Mouse (Mus musculus): ENCODE data around the gene Mettl7a3. TPM values are rescaled to one million over a fixed set of nuclear protein-coding genes. Genes with fewer than 3 reads are reported as not detected.
A peak's percentile ranks its signal among the peaks of the same experiment; 100 is the strongest.
"Not testable (repeated sequence)": the region's sequence is repeated elsewhere in the genome, so short reads cannot be mapped to it uniquely, and the experiment has no call there.

Gene Mettl7a3
- polyA plus RNA-seq, 1 experiment from 2014 or later: 0.09 TPM

DNA sequence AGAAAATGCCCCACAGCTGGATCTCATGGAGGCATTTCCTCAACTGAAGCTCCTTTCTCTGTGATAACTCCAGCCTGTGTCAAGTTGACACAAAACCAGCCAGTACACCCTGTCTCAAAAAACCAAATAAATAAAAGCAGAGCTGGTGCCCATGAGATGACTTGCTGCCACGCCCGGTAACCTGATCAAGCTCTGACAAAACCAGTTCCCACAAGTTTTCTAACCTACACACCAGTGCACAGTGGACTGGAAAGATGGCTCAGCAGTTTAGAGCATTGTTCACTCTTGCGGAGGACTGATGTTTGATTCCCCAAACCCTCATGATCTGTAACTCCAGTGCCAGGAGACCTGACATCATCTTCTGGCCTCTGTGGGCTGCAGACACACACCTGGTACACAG, 9.5 kb upstream of the Mettl7a3 start:
- Histone ChIP-seq H3K4me3 (ENCODE audit: low read length) (no peak overlapping the region), H3K9ac (ENCODE audit: low read depth, low read length) (no peak overlapping the region), H3K27ac (ENCODE audit: low read depth, low read length) (no peak overlapping the region), H3K4me1 (ENCODE audit: control insufficient read depth, insufficient read depth, low read depth, low read length) (no peaks in the 10 kb centered on the region), H3K9me3 (ENCODE audit: control insufficient read depth, low read length) (no peaks in the 10 kb centered on the region), H3K27me3 (replicated peaks; ENCODE audit: control insufficient read depth, insufficient read depth, low read length) (no peaks in the 10 kb centered on the region), H3K4me2 (ENCODE audit: low read length) (no peak overlapping the region), H3K36me3 (ENCODE audit: control insufficient read depth, insufficient read depth, low read length) (no peaks in the 10 kb centered on the region)
- 92% methylated on average over 3 of the region's 3 CpGs for WGBS
- no peak for ATAC-seq

DNA sequence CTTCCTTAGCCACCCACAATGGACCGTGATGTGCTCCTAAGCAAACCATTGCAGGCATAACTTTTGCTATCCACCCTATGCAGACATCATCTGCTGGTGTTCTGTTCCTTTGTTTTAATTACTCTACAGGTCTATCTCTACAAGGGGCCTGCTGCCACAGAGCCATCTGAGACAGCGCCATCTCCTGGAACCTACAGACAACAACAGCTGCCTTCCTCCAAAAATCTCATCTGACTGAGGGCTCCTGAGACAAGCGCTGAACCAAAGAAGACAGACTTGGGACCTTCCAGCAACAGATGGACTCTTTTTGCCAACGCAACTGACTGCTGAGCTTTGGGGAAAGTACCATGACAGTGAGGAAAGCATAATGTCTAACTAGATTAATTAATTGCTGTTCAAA, 6.6 kb upstream of the Mettl7a3 start:
- not testable (repeated sequence) for H3K27ac ChIP-seq (ENCODE audit: low read depth, low read length); H3K4me3 ChIP-seq (ENCODE audit: low read length); ATAC-seq; H3K4me1 ChIP-seq (ENCODE audit: control insufficient read depth, insufficient read depth, low read depth, low read length); H3K36me3 ChIP-seq (ENCODE audit: control insufficient read depth, insufficient read depth, low read length); H3K4me2 ChIP-seq (ENCODE audit: low read length); H3K9me3 ChIP-seq (ENCODE audit: control insufficient read depth, low read length); H3K9ac ChIP-seq (ENCODE audit: low read depth, low read length); H3K27me3 ChIP-seq (replicated peaks; ENCODE audit: control insufficient read depth, insufficient read depth, low read length)
- 69% methylated on average over 3 of the region's 4 CpGs for WGBS

DNA sequence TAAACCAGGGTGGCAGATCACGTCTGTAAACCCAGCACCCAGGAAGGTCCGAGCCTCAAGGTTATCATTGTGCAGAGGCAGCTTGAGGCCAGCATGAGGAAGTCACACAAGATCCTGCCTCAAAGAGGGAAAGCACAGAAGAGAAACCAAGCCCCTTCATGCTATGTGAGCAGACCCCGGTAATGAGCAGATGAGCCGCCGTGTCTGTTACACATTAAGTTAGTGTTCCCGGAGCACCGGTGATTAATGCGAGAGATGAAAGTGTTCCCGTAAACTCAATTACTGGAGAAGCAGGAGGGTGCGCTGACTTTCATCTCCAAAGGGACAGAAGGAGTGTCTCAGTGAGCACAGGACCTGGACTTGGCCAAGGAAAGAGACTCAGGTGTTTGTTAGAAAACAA, 5.4 kb upstream of the Mettl7a3 start:
- not testable (repeated sequence) for H3K27me3 ChIP-seq (replicated peaks; ENCODE audit: control insufficient read depth, insufficient read depth, low read length); ATAC-seq; H3K4me1 ChIP-seq (ENCODE audit: control insufficient read depth, insufficient read depth, low read depth, low read length); H3K27ac ChIP-seq (ENCODE audit: low read depth, low read length); H3K4me2 ChIP-seq (ENCODE audit: low read length); H3K4me3 ChIP-seq (ENCODE audit: low read length); H3K9ac ChIP-seq (ENCODE audit: low read depth, low read length); H3K36me3 ChIP-seq (ENCODE audit: control insufficient read depth, insufficient read depth, low read length); H3K9me3 ChIP-seq (ENCODE audit: control insufficient read depth, low read length)
- 49% methylated on average over 10 of the region's 10 CpGs for WGBS

DNA sequence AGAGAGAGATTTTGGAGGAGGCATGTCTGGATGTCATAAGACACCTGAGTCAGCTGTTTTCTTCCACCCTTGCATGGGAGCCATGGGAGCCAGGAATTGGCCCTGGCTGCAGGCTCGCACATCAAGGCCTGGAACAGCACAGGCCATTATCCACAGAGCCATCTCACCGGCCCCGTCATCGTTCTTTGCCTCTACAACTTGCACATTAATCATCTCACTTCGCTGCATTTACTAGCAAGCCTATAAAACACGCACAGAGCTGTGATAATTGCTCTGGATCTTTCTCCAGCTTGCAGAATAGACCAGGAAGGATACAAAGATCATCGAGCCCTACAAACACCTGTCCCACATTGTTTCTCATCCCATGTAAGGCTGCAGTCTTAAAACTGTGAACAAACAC, 4.0 kb upstream of the Mettl7a3 start:
- H3K27ac ChIP-seq (ENCODE audit: low read depth, low read length): no peak overlapping the region
- H3K9me3 ChIP-seq (ENCODE audit: control insufficient read depth, low read length): no peaks in the 10 kb centered on the region
- no peaks in the 10 kb centered on the region for H3K36me3 ChIP-seq (ENCODE audit: control insufficient read depth, insufficient read depth, low read length)
- H3K4me2 ChIP-seq (ENCODE audit: low read length): no peak overlapping the region
- H3K27me3 ChIP-seq (replicated peaks; ENCODE audit: control insufficient read depth, insufficient read depth, low read length): no peaks in the 10 kb centered on the region
- ATAC-seq: no peak
- WGBS: 56% methylated on average over 7 of the region's 7 CpGs
- H3K4me3 ChIP-seq (ENCODE audit: low read length): no peak overlapping the region
- no peak overlapping the region for H3K9ac ChIP-seq (ENCODE audit: low read depth, low read length)
- H3K4me1 ChIP-seq (ENCODE audit: control insufficient read depth, insufficient read depth, low read depth, low read length): no peaks in the 10 kb centered on the region

DNA sequence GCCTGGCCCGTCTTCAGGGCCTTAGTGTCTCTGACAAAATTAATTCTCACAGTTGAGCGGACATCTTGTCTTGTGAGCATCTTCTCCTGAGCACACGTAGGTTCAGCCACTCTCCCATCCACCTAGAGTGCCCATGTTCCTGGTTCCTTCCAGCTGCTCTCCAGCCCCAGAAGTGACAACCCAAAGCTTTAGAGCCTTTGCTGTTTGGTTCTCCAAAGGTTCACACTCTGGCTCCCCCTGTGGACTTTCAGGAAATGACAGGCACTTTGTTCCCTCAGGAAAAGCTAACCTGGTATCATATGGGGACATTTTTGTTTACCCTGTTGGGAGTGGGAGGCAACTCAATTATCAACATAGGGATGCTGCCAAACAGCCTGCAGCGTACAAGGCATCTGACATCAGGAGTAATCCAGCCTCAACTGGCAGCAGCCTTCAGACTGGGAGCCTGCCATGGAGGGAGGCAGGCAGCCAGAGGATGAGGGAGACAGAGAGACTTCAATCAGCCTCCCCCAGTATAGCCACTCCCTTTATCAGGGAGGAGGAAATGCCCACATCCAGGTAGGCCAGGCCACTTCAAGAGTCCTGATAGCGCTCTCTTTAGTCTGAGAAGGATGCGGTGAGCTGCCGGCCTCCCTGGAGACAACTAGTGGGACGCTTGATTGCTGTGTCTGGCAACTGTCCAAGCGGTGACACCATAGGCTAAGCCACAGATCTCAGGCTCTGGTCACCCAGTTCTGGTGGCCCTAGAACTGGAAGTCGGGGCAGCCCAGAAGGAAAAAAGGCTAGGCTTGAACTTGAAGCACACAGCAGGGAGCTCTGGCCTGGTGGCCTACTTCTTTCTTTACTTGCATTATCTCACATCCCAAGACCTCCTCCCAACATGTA, 2.4 kb upstream of the Mettl7a3 start:
- not testable (repeated sequence) for H3K4me2 ChIP-seq (ENCODE audit: low read length); H3K27ac ChIP-seq (ENCODE audit: low read depth, low read length); H3K4me1 ChIP-seq (ENCODE audit: control insufficient read depth, insufficient read depth, low read depth, low read length); H3K27me3 ChIP-seq (replicated peaks; ENCODE audit: control insufficient read depth, insufficient read depth, low read length); H3K9ac ChIP-seq (ENCODE audit: low read depth, low read length); H3K4me3 ChIP-seq (ENCODE audit: low read length); H3K9me3 ChIP-seq (ENCODE audit: control insufficient read depth, low read length); H3K36me3 ChIP-seq (ENCODE audit: control insufficient read depth, insufficient read depth, low read length)
- peak; percentile 52; the same call in 1 of the 2 replicates for ATAC-seq
- 44% methylated on average over 2 of the region's 10 CpGs for WGBS

DNA sequence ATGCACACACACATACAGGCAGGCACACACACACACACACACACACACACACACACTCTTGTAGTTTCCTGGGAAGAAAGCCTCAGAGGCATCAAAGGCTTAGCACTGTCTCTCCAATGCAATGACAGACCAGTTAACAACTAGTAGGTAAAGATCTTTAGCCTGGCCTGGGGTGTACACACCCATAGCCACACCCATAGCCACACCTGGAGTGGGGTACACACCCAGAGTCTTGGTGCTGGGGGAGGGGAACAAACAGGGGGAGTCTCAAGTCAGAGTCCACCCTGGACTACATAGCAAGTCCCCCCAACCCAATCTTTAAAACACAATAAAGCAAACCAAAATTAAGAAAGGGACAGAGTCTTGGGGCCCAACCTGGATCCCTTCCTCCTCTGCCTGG, 2.6 kb downstream of the Mettl7a3 start:
- not testable (repeated sequence) for ATAC-seq; H3K4me2 ChIP-seq (ENCODE audit: low read length); H3K27me3 ChIP-seq (replicated peaks; ENCODE audit: control insufficient read depth, insufficient read depth, low read length)

DNA sequence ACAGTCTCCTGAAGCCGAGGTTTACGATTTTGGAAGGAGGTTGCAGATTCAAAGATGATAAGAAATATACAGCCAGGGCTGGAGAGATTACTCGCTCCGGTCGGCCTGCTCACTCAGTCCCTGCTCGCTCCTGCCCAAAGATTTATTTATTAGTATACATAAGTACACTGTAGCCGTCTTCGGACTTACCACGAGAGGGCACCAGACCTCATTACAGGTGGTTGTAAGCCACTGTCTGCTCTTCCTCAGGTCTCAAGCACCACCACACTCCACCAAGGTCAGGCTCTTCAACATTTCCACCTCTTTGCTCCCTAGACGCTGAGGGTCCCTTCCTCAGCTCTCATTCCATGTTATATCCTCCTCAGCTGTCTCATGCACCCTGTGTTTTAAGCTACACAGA, 3.1 kb downstream of the Mettl7a3 start:
- not testable (repeated sequence) for ATAC-seq; H3K4me3 ChIP-seq (ENCODE audit: low read length); H3K9me3 ChIP-seq (ENCODE audit: control insufficient read depth, low read length)

More for the DNA sequence above, 2.6 kb downstream of the Mettl7a3 start:
- H3K4me1 ChIP-seq (ENCODE audit: control insufficient read depth, insufficient read depth, low read depth, low read length); H3K36me3 ChIP-seq (ENCODE audit: control insufficient read depth, insufficient read depth, low read length); H3K27ac ChIP-seq (ENCODE audit: low read depth, low read length); H3K9ac ChIP-seq (ENCODE audit: low read depth, low read length); H3K9me3 ChIP-seq (ENCODE audit: control insufficient read depth, low read length); H3K4me3 ChIP-seq (ENCODE audit: low read length): not testable (repeated sequence)

DNA sequence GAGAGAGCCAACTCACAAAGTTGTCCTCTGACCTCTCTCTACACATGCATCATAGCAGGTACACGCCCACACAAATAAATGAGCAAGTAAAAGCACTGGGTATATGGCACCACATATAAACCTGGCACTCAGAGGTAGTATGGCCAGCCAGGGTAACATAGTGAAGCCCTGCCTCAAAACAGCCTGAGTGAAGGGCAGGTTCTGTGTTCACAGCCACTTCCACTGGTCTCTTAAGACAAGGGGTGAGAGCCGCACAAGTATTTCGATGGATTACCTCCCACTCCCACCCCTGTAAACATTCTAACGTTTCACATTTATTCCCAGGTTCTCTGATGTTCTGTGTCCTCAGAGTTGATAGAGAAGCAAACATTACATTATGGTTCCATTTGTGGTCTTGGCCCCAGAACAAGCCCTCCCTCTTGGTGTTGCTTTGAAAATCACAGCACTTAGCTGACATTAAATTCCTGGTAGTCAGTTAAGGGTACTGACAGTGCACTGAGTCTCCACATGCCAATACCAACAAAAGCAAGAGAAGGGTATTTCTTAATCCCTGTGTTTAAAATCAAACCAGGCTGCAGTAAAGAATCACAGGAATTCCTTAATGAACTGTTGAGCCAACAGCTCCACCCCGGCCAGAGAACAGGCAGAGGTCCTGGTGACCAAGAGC, 6.7 kb downstream of the Mettl7a3 start:
- H3K4me2 ChIP-seq (ENCODE audit: low read length); H3K27ac ChIP-seq (ENCODE audit: low read depth, low read length); H3K27me3 ChIP-seq (replicated peaks; ENCODE audit: control insufficient read depth, insufficient read depth, low read length); H3K9me3 ChIP-seq (ENCODE audit: control insufficient read depth, low read length); H3K4me1 ChIP-seq (ENCODE audit: control insufficient read depth, insufficient read depth, low read depth, low read length); H3K9ac ChIP-seq (ENCODE audit: low read depth, low read length); H3K36me3 ChIP-seq (ENCODE audit: control insufficient read depth, insufficient read depth, low read length); ATAC-seq; H3K4me3 ChIP-seq (ENCODE audit: low read length): not testable (repeated sequence)
- 82% methylated on average over 4 of the region's 5 CpGs for WGBS

More for the DNA sequence above, 3.1 kb downstream of the Mettl7a3 start:
- not testable (repeated sequence) for H3K9ac ChIP-seq (ENCODE audit: low read depth, low read length); H3K4me2 ChIP-seq (ENCODE audit: low read length); H3K4me1 ChIP-seq (ENCODE audit: control insufficient read depth, insufficient read depth, low read depth, low read length); H3K27me3 ChIP-seq (replicated peaks; ENCODE audit: control insufficient read depth, insufficient read depth, low read length); H3K36me3 ChIP-seq (ENCODE audit: control insufficient read depth, insufficient read depth, low read length); H3K27ac ChIP-seq (ENCODE audit: low read depth, low read length)
- 38% methylated on average over 6 of the region's 10 CpGs for WGBS

DNA sequence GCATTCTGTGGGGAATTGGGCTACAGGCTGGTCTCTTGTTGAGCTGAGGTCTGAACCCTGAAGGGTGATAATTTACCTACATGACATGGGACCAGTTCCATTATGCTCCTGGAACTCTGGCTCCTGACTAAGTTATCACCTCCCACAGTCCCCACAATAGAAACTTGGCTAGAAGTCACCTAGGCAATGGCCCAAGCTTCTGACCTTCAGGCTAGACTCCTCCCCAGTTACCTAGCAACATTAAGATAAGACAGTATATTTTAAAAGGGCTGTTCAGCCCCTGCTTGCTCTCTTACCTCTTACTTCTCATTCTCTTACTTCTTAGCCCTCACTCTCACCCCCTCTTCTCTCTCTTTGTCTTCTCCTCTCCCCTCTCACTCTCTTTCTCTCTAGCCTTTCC, 10.8 kb downstream of the Mettl7a3 start:
- no peak overlapping the region for H3K27ac ChIP-seq (ENCODE audit: low read depth, low read length)
- H3K27me3 ChIP-seq (replicated peaks; ENCODE audit: control insufficient read depth, insufficient read depth, low read length): no peaks in the 10 kb centered on the region
- peaks cover 4% of the 10 kb centered on the region; the same call in 1 of the 2 replicates for H3K9me3 ChIP-seq (ENCODE audit: control insufficient read depth, low read length)
- no peak overlapping the region for H3K4me2 ChIP-seq (ENCODE audit: low read length)
- no peaks in the 10 kb centered on the region for H3K4me1 ChIP-seq (ENCODE audit: control insufficient read depth, insufficient read depth, low read depth, low read length)
- no peak overlapping the region for H3K4me3 ChIP-seq (ENCODE audit: low read length)
- H3K36me3 ChIP-seq (ENCODE audit: control insufficient read depth, insufficient read depth, low read length): no peaks in the 10 kb centered on the region
- no peak overlapping the region for H3K9ac ChIP-seq (ENCODE audit: low read depth, low read length)
- no peak for ATAC-seq
